Mouse (Mus musculus) liver, embryonic 16.5 days (tissue): ENCODE data around the gene Tll2. TPM values are rescaled to one million over a fixed set of nuclear protein-coding genes. Genes with fewer than 3 reads are reported as not detected.

ENCODE experiments used
- ATAC-seq: fragments of 200-750 bp; cut with Nextera tagmentation; 2 replicates; pipeline ENCODE4 v1.8.0; 2017; ENCODE audit warnings: low read depth, mild to moderate bottlenecking, moderate number of reproducible peaks, moderate library complexity
- H3K27ac ChIP-seq: fragments of 300-500 bp; sonication (generic); 2 replicates; pipeline ENCODE4 v1.5.1; 2014; ENCODE audit warnings: mild to moderate bottlenecking, low read length
- H3K27me3 ChIP-seq: fragments of 300-500 bp; sonication (generic); 2 replicates; pipeline ENCODE4 v1.6.1; 2014; ENCODE audit warnings: low read depth, low read length, mixed read lengths; ENCODE audit not compliant: control insufficient read depth, insufficient read depth
- H3K36me3 ChIP-seq: fragments of 300-500 bp; sonication (generic); 2 replicates; pipeline ENCODE4 v1.6.1; 2014; ENCODE audit warnings: mild to moderate bottlenecking; ENCODE audit not compliant: control insufficient read depth, insufficient read depth
- H3K4me1 ChIP-seq: fragments of 300-500 bp; sonication (generic); 2 replicates; pipeline ENCODE4 v1.6.1; 2014; ENCODE audit warnings: low read depth, low read length, mixed read lengths; ENCODE audit not compliant: control insufficient read depth
- H3K4me2 ChIP-seq: fragments of 300-500 bp; sonication (generic); 2 replicates; pipeline ENCODE4 v1.6.1; 2014; ENCODE audit warnings: low read depth, low read length, mixed read lengths
- H3K4me3 ChIP-seq: fragments of 300-500 bp; sonication (generic); 2 replicates; pipeline ENCODE4 v1.5.1; 2014; ENCODE audit warnings: low read depth, mild to moderate bottlenecking, low read length
- H3K9ac ChIP-seq: fragments of 300-500 bp; sonication (generic); 2 replicates; pipeline ENCODE4 v1.6.1; 2014; ENCODE audit warnings: low read depth, low read length
- H3K9me3 ChIP-seq: fragments of 300-500 bp; sonication (generic); replicated peaks from 2 replicates; pipeline ENCODE4 v1.6.1; 2016; ENCODE audit warnings: low read length; ENCODE audit not compliant: control insufficient read depth
- WGBS: fragments of 180-500 bp; shearing (Covaris S2); extraction: QIAGEN DNeasy Blood & Tissue Kit; methylation state at CpG from one replicate; pipeline ENCODE4 v1.1.7; 2014; ENCODE audit not compliant: insufficient replicate concordance; 5-methylcytosine and 5-hydroxymethylcytosine counted together
- polyA plus RNA-seq: library from polyadenylated mRNA; unstranded; fragments of >200 nt; fragmentation: Nextera tagmentation; extraction: Ambion mirVana; gene quantifications from 2 replicates; pipeline ENCODE4 v1.2.1, GENCODE M21; 2015

Gene Tll2
- not detected in 2 replicates for polyA plus RNA-seq

- Histone ChIP-seq H3K36me3 (peaks cover 2% of the 10 kb centered on the region; the same call in 1 of the 2 replicates), H3K4me3 (peak within 1 kb of the TSS; percentile 31; the same call in 1 of the 2 replicates), H3K9ac (no peak within 1 kb of the TSS), H3K27me3 (peaks cover 34% of the 10 kb centered on the region), H3K27ac (no peak within 1 kb of the TSS), H3K4me1 (no peaks in the 10 kb centered on the region; the same call in none of the 2 replicates), H3K9me3 (no peaks in the 10 kb centered on the region), H3K4me2 (peak within 1 kb of the TSS; percentile 51)
- ATAC-seq, result peak; percentile 59
- 2% methylated on average over 32 of the region's 32 CpGs for WGBS
These were observed at the start of gene Tll2 for GRCm38 (mm10) chr19:41206811-41207344. TSS of gene Tll2 (minus strand) at chr19:41206835.

- Histone ChIP-seq H3K36me3 (no peaks in the 10 kb centered on the region), H3K4me3 (no peak overlapping the region), H3K4me1 (peaks cover under 1% of the 10 kb centered on the region; the same call in 1 of the 2 replicates), H3K9me3 (no peaks in the 10 kb centered on the region), H3K4me2 (no peak overlapping the region), H3K9ac (no peak overlapping the region), H3K27ac (no peak overlapping the region), H3K27me3 (no peaks in the 10 kb centered on the region)
- no peak for ATAC-seq
- 77% methylated on average over 5 of the region's 5 CpGs for WGBS
These were observed 47.9 kb upstream of the Tll2 start for GRCm38 (mm10) chr19:41254584-41254983.

GRCm38 (mm10) chr19:41248968-41249367 is 42.3 kb upstream of the Tll2 start:
- H3K27me3 ChIP-seq, result no peaks in the 10 kb centered on the region
- no peaks in the 10 kb centered on the region for H3K9me3 ChIP-seq
- no peak overlapping the region for H3K9ac ChIP-seq
- H3K4me2 ChIP-seq, result no peak overlapping the region
- peaks cover 6% of the 10 kb centered on the region for H3K36me3 ChIP-seq
- no peak for ATAC-seq
- H3K4me3 ChIP-seq, result no peak overlapping the region
- no peak overlapping the region for H3K27ac ChIP-seq
- H3K4me1 ChIP-seq, result no peaks in the 10 kb centered on the region
- WGBS, result 67% methylated on average over 4 of the region's 4 CpGs

GRCm38 (mm10) chr19:41248271-41248670 is 41.6 kb upstream of the Tll2 start:
- Histone ChIP-seq H3K4me1 (no peaks in the 10 kb centered on the region), H3K9ac (no peak overlapping the region), H3K36me3 (peaks cover 8% of the 10 kb centered on the region), H3K27me3 (no peaks in the 10 kb centered on the region), H3K4me3 (no peak overlapping the region), H3K4me2 (no peak overlapping the region), H3K9me3 (no peaks in the 10 kb centered on the region), H3K27ac (no peak overlapping the region)
- ATAC-seq, result no peak
- 78% methylated on average over 3 of the region's 3 CpGs for WGBS

- Histone ChIP-seq H3K4me1 (no peaks in the 10 kb centered on the region), H3K9me3 (no peaks in the 10 kb centered on the region), H3K4me2 (no peak overlapping the region), H3K27me3 (no peaks in the 10 kb centered on the region), H3K4me3 (no peak overlapping the region), H3K9ac (no peak overlapping the region), H3K27ac (no peak overlapping the region), H3K36me3 (peaks cover 8% of the 10 kb centered on the region)
- WGBS, result 69% methylated on average over 4 of the region's 4 CpGs
- ATAC-seq, result no peak
These were observed 39.6 kb upstream of the Tll2 start for GRCm38 (mm10) chr19:41246271-41246670.

GRCm38 (mm10) chr19:41244581-41244980 is 37.9 kb upstream of the Tll2 start:
- H3K9me3 ChIP-seq, result no peaks in the 10 kb centered on the region
- no peak overlapping the region for H3K4me2 ChIP-seq
- H3K27me3 ChIP-seq, result no peaks in the 10 kb centered on the region
- H3K4me1 ChIP-seq, result no peaks in the 10 kb centered on the region
- no peak overlapping the region for H3K27ac ChIP-seq
- no peak overlapping the region for H3K9ac ChIP-seq
- 60% methylated on average over 6 of the region's 6 CpGs for WGBS
- no peak for ATAC-seq
- H3K36me3 ChIP-seq, result peaks cover 10% of the 10 kb centered on the region
- no peak overlapping the region for H3K4me3 ChIP-seq

- Histone ChIP-seq H3K4me1 (no peaks in the 10 kb centered on the region), H3K36me3 (peaks cover 18% of the 10 kb centered on the region), H3K27me3 (no peaks in the 10 kb centered on the region), H3K27ac (no peak overlapping the region), H3K9me3 (no peaks in the 10 kb centered on the region), H3K9ac (no peak overlapping the region), H3K4me3 (no peak overlapping the region), H3K4me2 (no peak overlapping the region)
- no peak for ATAC-seq
- WGBS, result 82% methylated on average over 5 of the region's 5 CpGs
These were observed 35.4 kb upstream of the Tll2 start for GRCm38 (mm10) chr19:41241997-41242396.

GRCm38 (mm10) chr19:41233698-41234097 is 27.1 kb upstream of the Tll2 start:
- no peak overlapping the region for H3K27ac ChIP-seq
- ATAC-seq, result no peak
- H3K9me3 ChIP-seq, result no peaks in the 10 kb centered on the region
- no peak overlapping the region for H3K4me3 ChIP-seq
- no peaks in the 10 kb centered on the region for H3K27me3 ChIP-seq
- H3K36me3 ChIP-seq, result peaks cover 38% of the 10 kb centered on the region
- 79% methylated on average over 4 of the region's 4 CpGs for WGBS
- no peaks in the 10 kb centered on the region for H3K4me1 ChIP-seq
- H3K4me2 ChIP-seq, result no peak overlapping the region
- H3K9ac ChIP-seq, result no peak overlapping the region

GRCm38 (mm10) chr19:41208326-41208725 is 1.7 kb upstream of the Tll2 start:
- H3K9me3 ChIP-seq, result no peaks in the 10 kb centered on the region
- H3K4me3 ChIP-seq, result no peak overlapping the region
- no peak for ATAC-seq
- peaks cover 34% of the 10 kb centered on the region for H3K27me3 ChIP-seq
- peaks cover 2% of the 10 kb centered on the region; the same call in 1 of the 2 replicates for H3K36me3 ChIP-seq
- H3K27ac ChIP-seq, result no peak overlapping the region
- no peak overlapping the region for H3K9ac ChIP-seq
- H3K4me1 ChIP-seq, result no peaks in the 10 kb centered on the region; the same call in none of the 2 replicates
- H3K4me2 ChIP-seq, result no peak overlapping the region
- WGBS, result 16% methylated on average over 7 of the region's 7 CpGs
